Mouse (Mus musculus) cerebellum, postnatal 14 days (tissue): Measurements from ENCODE around the gene Blvra.
"Not testable (repeated sequence)": the region's sequence is repeated elsewhere in the genome, so short reads cannot be mapped to it uniquely, and the experiment has no call there.

Experiments used
- DNase-seq, 2 experiments: peaks; one replicate each; pipeline ENCODE4 v3.0.0; 2021; ENCODE audit warnings: mixed read lengths in 2 of 2

Blvra gene

DNA sequence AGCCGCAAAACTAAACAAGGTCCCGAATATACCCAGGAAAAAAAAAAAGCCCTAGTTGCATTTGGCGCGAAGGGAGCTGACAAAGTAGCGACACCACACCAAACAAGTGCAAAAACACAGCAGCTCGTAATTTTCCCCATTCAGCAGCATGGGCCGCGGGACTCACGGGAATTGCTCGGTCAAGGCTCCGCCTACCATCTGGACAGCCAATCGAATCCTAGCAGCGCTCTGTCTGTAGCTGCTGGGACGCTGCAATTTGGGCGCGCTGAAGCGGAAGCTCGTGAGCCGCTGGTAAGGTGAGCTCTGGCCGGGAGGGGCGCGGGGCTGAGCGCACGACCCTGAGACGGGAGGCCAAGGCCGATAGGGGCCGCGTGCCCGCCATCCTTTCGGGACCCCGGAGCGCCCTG lies at the start of gene Blvra:
TSS of gene Blvra (plus strand) at position 231 of the 407 bp plus-strand sequence.
- peak; percentile 92 to 93 for DNase-seq

- DNase-seq: no peak
Measured at GRCm38 (mm10) chr2:127035006-127035605, 35.4 kb upstream of the Blvra start.

GRCm38 (mm10) chr2:127037299-127037698 lies 33.2 kb upstream of the Blvra start:
- no peak for DNase-seq

- DNase-seq: no peak
Measured at GRCm38 (mm10) chr2:127061471-127061870, 9.0 kb upstream of the Blvra start.

GRCm38 (mm10) chr2:127068806-127069205 lies 1.7 kb upstream of the Blvra start:
- no peak for DNase-seq

DNA sequence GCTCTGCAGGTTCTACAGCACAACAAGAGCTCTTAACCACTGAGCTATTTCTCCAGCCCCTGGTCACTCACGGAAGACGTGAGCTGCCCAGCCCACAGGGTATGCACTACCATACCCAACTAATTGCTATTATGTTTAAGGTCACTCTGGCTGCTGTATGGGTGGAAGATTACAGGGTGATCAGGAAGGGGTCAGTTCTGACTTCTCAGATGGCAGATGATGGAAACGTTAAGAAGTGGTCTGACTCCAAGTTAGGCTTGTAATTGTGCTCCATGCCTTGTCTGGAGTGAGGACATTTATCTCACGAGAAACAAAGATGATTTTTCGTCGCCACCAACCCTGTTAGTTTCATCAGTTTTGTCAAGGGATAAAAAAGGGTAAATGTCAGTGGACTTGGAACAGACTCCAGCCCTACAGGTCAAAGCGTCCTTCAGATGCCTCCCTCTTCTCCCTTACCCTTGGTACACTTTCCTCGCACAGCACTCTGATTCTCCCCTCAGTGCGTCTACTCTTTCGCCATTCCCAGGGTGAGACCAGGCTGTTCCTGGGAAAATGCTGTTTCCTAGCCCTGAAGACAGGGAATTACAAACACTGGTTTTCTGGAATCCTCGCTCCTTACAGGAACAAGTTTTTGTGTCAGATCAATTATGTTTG lies 557 bp upstream of the Blvra start:
- peak in 1 of 2 experiments; percentile 4 for DNase-seq

DNA sequence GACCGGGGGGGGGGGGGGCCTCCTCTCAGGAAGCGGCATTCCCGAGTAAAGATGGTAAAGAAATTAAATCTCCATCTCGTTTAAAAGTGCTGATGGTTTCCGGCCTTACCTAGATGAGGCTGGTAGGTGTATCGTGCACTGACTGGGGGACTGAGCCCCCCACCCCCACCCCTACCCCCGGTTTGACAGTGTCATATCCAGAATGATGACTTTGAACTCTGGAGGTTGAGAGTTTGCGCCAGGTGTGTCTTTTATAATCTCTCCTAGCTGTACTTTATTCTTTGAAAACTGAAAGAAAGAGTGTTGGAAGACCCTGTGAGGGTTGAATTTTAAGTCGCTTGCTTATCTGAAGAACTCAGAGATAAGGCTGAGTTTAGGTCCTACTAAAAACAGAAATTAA lies 414 bp downstream of the Blvra start:
- DNase-seq: no peak

GRCm38 (mm10) chr2:127074116-127074515 lies 3.7 kb downstream of the Blvra start:
- DNase-seq: no peak

- DNase-seq: no peak
Measured at GRCm38 (mm10) chr2:127077611-127078010, 7.1 kb downstream of the Blvra start.

- not testable (repeated sequence) for DNase-seq
Measured at GRCm38 (mm10) chr2:127079066-127079465, 8.6 kb downstream of the Blvra start.

DNA sequence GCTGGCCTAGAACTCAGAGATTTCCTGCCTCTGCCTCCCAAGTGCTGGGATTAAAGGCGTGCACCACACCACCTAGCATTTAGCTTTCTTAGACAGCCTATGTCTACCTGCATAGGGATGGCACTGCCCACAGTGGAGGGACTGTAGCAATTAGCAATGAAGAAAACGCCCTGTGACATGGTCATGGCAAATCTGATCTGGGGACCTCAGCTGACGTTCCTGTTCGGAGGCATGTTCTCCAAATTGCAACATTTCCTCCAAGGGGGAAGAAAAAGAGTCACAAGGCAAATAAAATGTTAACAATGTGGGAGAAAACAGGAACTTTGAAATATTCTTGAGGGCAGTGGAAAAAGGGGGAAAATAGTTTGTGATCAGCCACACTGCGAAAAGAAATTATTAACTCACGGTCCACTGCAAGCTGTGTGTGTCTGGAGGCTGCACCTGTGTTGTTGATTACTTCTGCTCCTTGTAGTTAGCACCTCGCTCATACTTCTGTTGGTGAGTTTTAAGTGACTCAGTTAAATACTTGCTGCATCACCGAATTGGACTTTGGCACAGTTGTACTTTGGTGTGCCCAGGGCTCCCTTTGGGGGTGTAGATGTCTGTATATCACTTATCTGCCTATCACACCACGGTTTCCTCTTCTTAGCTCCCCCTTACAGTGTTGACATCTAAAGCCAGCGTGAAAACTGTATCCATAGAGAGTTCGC lies 9.6 kb downstream of the Blvra start:
- no peak for DNase-seq

DNA sequence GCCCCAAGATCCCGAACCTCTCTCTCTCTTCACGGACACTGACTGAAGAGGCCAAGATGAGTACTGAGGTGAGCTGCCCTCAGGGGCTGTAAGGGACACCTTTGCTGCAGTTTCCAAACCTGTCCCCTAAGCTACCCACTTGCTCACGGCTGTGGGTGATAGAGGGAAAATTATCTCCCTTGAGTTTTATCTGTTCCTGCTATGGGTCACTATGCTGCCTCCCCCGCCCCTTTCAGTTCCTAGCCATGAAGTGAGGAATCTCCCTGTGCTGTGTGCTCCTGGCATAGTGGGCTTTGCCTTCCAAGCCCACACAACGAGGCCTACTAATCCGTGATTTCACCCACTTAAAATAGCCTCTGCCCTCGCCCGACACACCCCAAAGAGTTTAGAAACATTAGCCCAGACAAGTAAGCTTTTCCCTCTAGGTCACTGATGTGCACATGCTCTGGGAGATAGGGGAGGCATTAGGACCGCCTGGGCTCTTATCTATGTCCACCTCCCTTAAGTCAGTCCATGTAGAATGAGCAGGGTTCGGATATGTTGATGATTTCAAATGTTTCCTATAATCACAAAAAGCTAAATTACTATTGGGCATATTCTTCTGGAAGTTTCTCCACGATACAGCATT lies 10.2 kb downstream of the Blvra start:
- DNase-seq: no peak

- DNase-seq: no peak
Measured at GRCm38 (mm10) chr2:127086235-127086634, 15.8 kb downstream of the Blvra start.

DNA sequence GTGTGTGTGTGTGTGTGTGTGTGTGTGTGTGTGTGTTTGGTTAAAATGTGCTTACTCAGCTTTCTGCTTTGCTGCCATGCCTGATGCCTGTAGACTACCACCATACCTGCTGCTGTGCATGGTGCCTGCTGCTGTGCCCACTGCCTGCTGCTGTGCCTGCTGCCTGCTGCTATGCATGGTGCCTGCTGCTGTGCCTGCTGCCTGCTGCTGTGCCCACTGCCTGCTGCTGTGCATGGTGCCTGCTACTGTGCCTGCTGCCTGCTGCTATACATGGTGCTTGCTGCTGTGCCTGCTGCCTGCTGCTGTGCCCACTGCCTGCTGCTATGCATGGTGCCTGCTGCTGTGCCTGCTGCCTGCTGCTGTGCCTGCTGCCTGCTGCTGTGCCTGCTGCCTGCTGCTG lies 19.7 kb downstream of the Blvra start:
- not testable (repeated sequence) for DNase-seq

DNA sequence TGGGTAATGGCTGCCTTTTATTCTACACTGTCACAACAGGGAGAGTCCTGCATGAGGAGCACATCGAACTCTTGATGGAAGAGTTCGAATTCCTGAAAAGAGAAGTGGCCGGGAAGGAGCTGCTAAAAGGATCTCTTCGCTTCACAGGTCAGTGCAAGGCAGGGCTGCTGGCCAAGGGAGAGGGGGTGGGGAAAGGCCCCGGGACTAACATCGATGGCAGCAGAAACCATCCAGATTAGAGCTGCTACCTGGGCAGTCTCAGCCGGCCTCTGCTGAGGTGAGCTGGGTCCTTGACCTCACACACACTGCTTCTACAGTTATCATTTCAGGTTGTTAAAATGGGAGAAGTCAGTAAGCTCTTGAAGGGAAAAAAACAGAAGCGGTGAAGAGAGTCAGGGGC lies 21.5 kb downstream of the Blvra start:
- no peak for DNase-seq

- DNase-seq: no peak
Measured at GRCm38 (mm10) chr2:127108986-127109385, 38.5 kb downstream of the Blvra start.

GRCm38 (mm10) chr2:127121591-127122235 lies 51.2 kb downstream of the Blvra start:
- DNase-seq: no peak

GRCm38 (mm10) chr2:127128926-127129325 lies 58.5 kb downstream of the Blvra start:
- no peak for DNase-seq

GRCm38 (mm10) chr2:127131353-127131752 lies 60.9 kb downstream of the Blvra start:
- no peak for DNase-seq

GRCm38 (mm10) chr2:127133621-127134461 lies 63.4 kb downstream of the Blvra start, which contains the start of gene Ncaph:
Gene Ncaph (minus strand): TSS chr2:127133954.
- peak; percentile 95 to 97 for DNase-seq

GRCm38 (mm10) chr2:127135255-127135654 lies 64.8 kb downstream of the Blvra start:
- DNase-seq: not testable (repeated sequence)

- peak; percentile 41 to 58 for DNase-seq
Measured at GRCm38 (mm10) chr2:127136979-127137378, 66.5 kb downstream of the Blvra start.
